Mouse (Mus musculus): ENCODE results near the gene Ak4. TPM values are rescaled to one million over a fixed set of nuclear protein-coding genes. Genes with fewer than 3 reads are reported as not detected.

Ak4 gene
- total RNA-seq, 1 experiment = 48.1 TPM

- H3K9me3 ChIP-seq (ENCODE audit: control insufficient read depth, insufficient read depth, low read depth, low read length) = no peaks in the 10 kb centered on the region
- no peak overlapping the region for H3K27ac ChIP-seq (ENCODE audit: insufficient read depth, low read depth, low read length, poor library complexity, severe bottlenecking)
- in situ Hi-C loops (cut with MboI; ENCODE audit: low sequenced_read_pairs in 2 of 2, unreplicated experiment in 2 of 2) = no loop called here
- DNase-seq (ENCODE audit: low read depth, low spot score) = no peak
- H3K4me1 ChIP-seq (ENCODE audit: control insufficient read depth in 2 of 2, insufficient read depth in 2 of 2, low read length in 2 of 2, poor library complexity in 1 of 2) = peaks cover 0 to 3% of the 10 kb centered on the region in 2 experiments; a peak in 1 of 4 replicates
- H3K9ac ChIP-seq (ENCODE audit: insufficient read depth, low read depth, low read length, poor library complexity, severe bottlenecking) = no peak overlapping the region
- H3K4me3 ChIP-seq (ENCODE audit: insufficient read depth in 1 of 2, low read depth in 1 of 2, low read length in 2 of 2, poor library complexity in 1 of 2, severe bottlenecking in 1 of 2) = no peak overlapping the region
- H3K36me3 ChIP-seq (ENCODE audit: control insufficient read depth, insufficient read depth, low read length, poor library complexity, severe bottlenecking) = no peaks in the 10 kb centered on the region
- TF ChIP-seq ZNF384 (IDR thresholded peaks at IDR 0.05; ENCODE audit: low read depth, low read length) = no peak
- no peak for TF ChIP-seq ZC3H11A (IDR thresholded peaks at IDR 0.05; ENCODE audit: borderline replicate concordance, low read depth, low read length)
- no peak for TF ChIP-seq CHD2 (IDR thresholded peaks at IDR 0.05; ENCODE audit: low read depth, low read length)
- no peak for TF ChIP-seq HCFC1 (IDR thresholded peaks at IDR 0.05; ENCODE audit: borderline replicate concordance, insufficient read depth, low read length)
- TF ChIP-seq MAFK (IDR thresholded peaks at IDR 0.05; ENCODE audit: insufficient read depth, low read depth, low read length) = no peak
Observed at GRCm38 (mm10) chr4:101374104-101374503, 45.0 kb upstream of the Ak4 start.

- no peak for TF ChIP-seq MAFK (IDR thresholded peaks at IDR 0.05; ENCODE audit: insufficient read depth, low read depth, low read length)
- no peak for TF ChIP-seq HCFC1 (IDR thresholded peaks at IDR 0.05; ENCODE audit: borderline replicate concordance, insufficient read depth, low read length)
- TF ChIP-seq CHD2 (IDR thresholded peaks at IDR 0.05; ENCODE audit: low read depth, low read length) = no peak
- no peak for TF ChIP-seq ZC3H11A (IDR thresholded peaks at IDR 0.05; ENCODE audit: borderline replicate concordance, low read depth, low read length)
- TF ChIP-seq ZNF384 (IDR thresholded peaks at IDR 0.05; ENCODE audit: low read depth, low read length) = no peak
- DNase-seq (ENCODE audit: low read depth, low spot score) = no peak
- no peaks in the 10 kb centered on the region for H3K9me3 ChIP-seq (ENCODE audit: control insufficient read depth, insufficient read depth, low read depth, low read length)
- no peaks in the 10 kb centered on the region for H3K36me3 ChIP-seq (ENCODE audit: control insufficient read depth, insufficient read depth, low read length, poor library complexity, severe bottlenecking)
- no peak overlapping the region for H3K27ac ChIP-seq (ENCODE audit: insufficient read depth, low read depth, low read length, poor library complexity, severe bottlenecking)
- no peak overlapping the region for H3K9ac ChIP-seq (ENCODE audit: insufficient read depth, low read depth, low read length, poor library complexity, severe bottlenecking)
- in situ Hi-C loops (cut with MboI; ENCODE audit: low sequenced_read_pairs in 2 of 2, unreplicated experiment in 2 of 2) = no loop called here
- peaks cover 1 to 3% of the 10 kb centered on the region in 2 experiments; a peak in 1 of 4 replicates for H3K4me1 ChIP-seq (ENCODE audit: control insufficient read depth in 2 of 2, insufficient read depth in 2 of 2, low read length in 2 of 2, poor library complexity in 1 of 2)
- no peak overlapping the region for H3K4me3 ChIP-seq (ENCODE audit: insufficient read depth in 1 of 2, low read depth in 1 of 2, low read length in 2 of 2, poor library complexity in 1 of 2, severe bottlenecking in 1 of 2)
Observed at GRCm38 (mm10) chr4:101376835-101377234, 42.2 kb upstream of the Ak4 start.

GRCm38 (mm10) chr4:101378241-101378640 is 40.8 kb upstream of the Ak4 start:
- no peak overlapping the region for H3K9ac ChIP-seq (ENCODE audit: insufficient read depth, low read depth, low read length, poor library complexity, severe bottlenecking)
- H3K9me3 ChIP-seq (ENCODE audit: control insufficient read depth, insufficient read depth, low read depth, low read length) = no peaks in the 10 kb centered on the region
- TF ChIP-seq ZC3H11A (IDR thresholded peaks at IDR 0.05; ENCODE audit: borderline replicate concordance, low read depth, low read length) (no peak), ZNF384 (IDR thresholded peaks at IDR 0.05; ENCODE audit: low read depth, low read length) (no peak), HCFC1 (IDR thresholded peaks at IDR 0.05; ENCODE audit: borderline replicate concordance, insufficient read depth, low read length) (no peak), CHD2 (IDR thresholded peaks at IDR 0.05; ENCODE audit: low read depth, low read length) (no peak), MAFK (IDR thresholded peaks at IDR 0.05; ENCODE audit: insufficient read depth, low read depth, low read length) (no peak)
- in situ Hi-C loops (cut with MboI; ENCODE audit: low sequenced_read_pairs in 2 of 2, unreplicated experiment in 2 of 2) = no loop called here
- no peak for DNase-seq (ENCODE audit: low read depth, low spot score)
- H3K4me3 ChIP-seq (ENCODE audit: insufficient read depth in 1 of 2, low read depth in 1 of 2, low read length in 2 of 2, poor library complexity in 1 of 2, severe bottlenecking in 1 of 2) = no peak overlapping the region
- H3K4me1 ChIP-seq (ENCODE audit: control insufficient read depth in 2 of 2, insufficient read depth in 2 of 2, low read length in 2 of 2, poor library complexity in 1 of 2) = peaks cover 1 to 3% of the 10 kb centered on the region in 2 experiments; a peak in 1 of 4 replicates
- H3K36me3 ChIP-seq (ENCODE audit: control insufficient read depth, insufficient read depth, low read length, poor library complexity, severe bottlenecking) = no peaks in the 10 kb centered on the region
- H3K27ac ChIP-seq (ENCODE audit: insufficient read depth, low read depth, low read length, poor library complexity, severe bottlenecking) = no peak overlapping the region

- no peak overlapping the region for H3K27ac ChIP-seq (ENCODE audit: insufficient read depth, low read depth, low read length, poor library complexity, severe bottlenecking)
- H3K36me3 ChIP-seq (ENCODE audit: control insufficient read depth, insufficient read depth, low read length, poor library complexity, severe bottlenecking) = no peaks in the 10 kb centered on the region
- H3K4me3 ChIP-seq (ENCODE audit: insufficient read depth in 1 of 2, low read depth in 1 of 2, low read length in 2 of 2, poor library complexity in 1 of 2, severe bottlenecking in 1 of 2) = no peak overlapping the region
- in situ Hi-C loops (cut with MboI; ENCODE audit: low sequenced_read_pairs in 2 of 2, unreplicated experiment in 2 of 2) = no loop called here
- no peak for DNase-seq (ENCODE audit: low read depth, low spot score)
- no peaks in the 10 kb centered on the region for H3K9me3 ChIP-seq (ENCODE audit: control insufficient read depth, insufficient read depth, low read depth, low read length)
- peaks cover 1 to 3% of the 10 kb centered on the region in 2 experiments; a peak in 1 of 4 replicates for H3K4me1 ChIP-seq (ENCODE audit: control insufficient read depth in 2 of 2, insufficient read depth in 2 of 2, low read length in 2 of 2, poor library complexity in 1 of 2)
- TF ChIP-seq ZC3H11A (IDR thresholded peaks at IDR 0.05; ENCODE audit: borderline replicate concordance, low read depth, low read length) = no peak
- no peak for TF ChIP-seq MAFK (IDR thresholded peaks at IDR 0.05; ENCODE audit: insufficient read depth, low read depth, low read length)
- no peak for TF ChIP-seq CHD2 (IDR thresholded peaks at IDR 0.05; ENCODE audit: low read depth, low read length)
- no peak for TF ChIP-seq HCFC1 (IDR thresholded peaks at IDR 0.05; ENCODE audit: borderline replicate concordance, insufficient read depth, low read length)
- no peak for TF ChIP-seq ZNF384 (IDR thresholded peaks at IDR 0.05; ENCODE audit: low read depth, low read length)
- no peak overlapping the region for H3K9ac ChIP-seq (ENCODE audit: insufficient read depth, low read depth, low read length, poor library complexity, severe bottlenecking)
Observed at GRCm38 (mm10) chr4:101378778-101379177, 40.3 kb upstream of the Ak4 start.

GRCm38 (mm10) chr4:101385002-101385401 is 34.1 kb upstream of the Ak4 start:
- H3K9me3 ChIP-seq (ENCODE audit: control insufficient read depth, insufficient read depth, low read depth, low read length) = no peaks in the 10 kb centered on the region
- no peak overlapping the region for H3K4me3 ChIP-seq (ENCODE audit: insufficient read depth in 1 of 2, low read depth in 1 of 2, low read length in 2 of 2, poor library complexity in 1 of 2, severe bottlenecking in 1 of 2)
- H3K36me3 ChIP-seq (ENCODE audit: control insufficient read depth, insufficient read depth, low read length, poor library complexity, severe bottlenecking) = no peaks in the 10 kb centered on the region
- in situ Hi-C loops (cut with MboI; ENCODE audit: low sequenced_read_pairs in 2 of 2, unreplicated experiment in 2 of 2) = no loop called here
- no peak for TF ChIP-seq MAFK (IDR thresholded peaks at IDR 0.05; ENCODE audit: insufficient read depth, low read depth, low read length)
- peaks cover 3 to 20% of the 10 kb centered on the region in 2 experiments for H3K4me1 ChIP-seq (ENCODE audit: control insufficient read depth in 2 of 2, insufficient read depth in 2 of 2, low read length in 2 of 2, poor library complexity in 1 of 2)
- H3K27ac ChIP-seq (ENCODE audit: insufficient read depth, low read depth, low read length, poor library complexity, severe bottlenecking) = no peak overlapping the region
- no peak overlapping the region for H3K9ac ChIP-seq (ENCODE audit: insufficient read depth, low read depth, low read length, poor library complexity, severe bottlenecking)
- no peak for DNase-seq (ENCODE audit: low read depth, low spot score)

All from ES-E14 (cell line).